Mouse (Mus musculus) cerebellum, adult 11-12 months (tissue): ENCODE measurements at regions not wholly inside any gene's neighbourhood (a gene's known extent, or its start where the extent isn't known, plus 50 kb on each side); places are given as distances from the start of the nearest gene placed in this dataset.
"Not testable (repeated sequence)": the region's sequence is repeated elsewhere in the genome, so short reads cannot be mapped to it uniquely, and the experiment has no call there.

Source experiments
- DNase-seq: peaks from one replicate; pipeline ENCODE4 v3.0.0; 2022

- DNase-seq: no peak
These were observed 97.2 kb upstream of the Ifngr1 start for GRCm38 (mm10) chr10:19494461-19495105.

GRCm38 (mm10) chr10:19498112-19498511 lies 93.6 kb upstream of the Ifngr1 start:
- no peak for DNase-seq

- DNase-seq: no peak
These were observed 88.9 kb upstream of the Ifngr1 start for GRCm38 (mm10) chr10:19502874-19503273.

GRCm38 (mm10) chr10:19503846-19504765 lies 87.6 kb upstream of the Ifngr1 start:
- no peak for DNase-seq

GRCm38 (mm10) chr10:19505174-19505573 lies 86.6 kb upstream of the Ifngr1 start:
- DNase-seq: no peak

- DNase-seq: no peak
These were observed 85.8 kb upstream of the Ifngr1 start for GRCm38 (mm10) chr10:19505979-19506378.

- DNase-seq: no peak
These were observed 85.3 kb upstream of the Ifngr1 start for GRCm38 (mm10) chr10:19506434-19506833.

- no peak for DNase-seq
These were observed 83.5 kb upstream of the Ifngr1 start for GRCm38 (mm10) chr10:19508221-19508745.

- DNase-seq: no peak
These were observed 81.7 kb upstream of the Ifngr1 start for GRCm38 (mm10) chr10:19510047-19510446.

- not testable (repeated sequence) for DNase-seq
These were observed 77.4 kb upstream of the Ifngr1 start for GRCm38 (mm10) chr10:19514366-19514765.

GRCm38 (mm10) chr10:19514837-19515236 lies 76.9 kb upstream of the Ifngr1 start:
- DNase-seq: no peak

GRCm38 (mm10) chr10:19516011-19516410 lies 75.7 kb upstream of the Ifngr1 start:
- no peak for DNase-seq

GRCm38 (mm10) chr10:19517093-19517492 lies 74.7 kb upstream of the Ifngr1 start:
- no peak for DNase-seq

GRCm38 (mm10) chr10:19518763-19519162 lies 73.0 kb upstream of the Ifngr1 start:
- no peak for DNase-seq

GRCm38 (mm10) chr10:19522198-19522597 lies 69.6 kb upstream of the Ifngr1 start:
- no peak for DNase-seq

GRCm38 (mm10) chr10:19525939-19526338 lies 65.8 kb upstream of the Ifngr1 start:
- DNase-seq: no peak

GRCm38 (mm10) chr10:19526353-19526752 lies 65.4 kb upstream of the Ifngr1 start:
- DNase-seq: no peak

- no peak for DNase-seq
These were observed 62.1 kb upstream of the Ifngr1 start for GRCm38 (mm10) chr10:19529655-19530054.

- DNase-seq: no peak
These were observed 61.7 kb upstream of the Ifngr1 start for GRCm38 (mm10) chr10:19530056-19530455.

GRCm38 (mm10) chr10:19531452-19531851 lies 60.3 kb upstream of the Ifngr1 start:
- DNase-seq: no peak

GRCm38 (mm10) chr10:19532790-19533189 lies 59.0 kb upstream of the Ifngr1 start:
- DNase-seq: no peak

GRCm38 (mm10) chr10:19533846-19534245 lies 57.9 kb upstream of the Ifngr1 start:
- DNase-seq: no peak
